Mouse (Mus musculus) forebrain, embryonic 10.5 days (tissue): ENCODE results near the gene Rabgef1. TPM values are rescaled to one million over a fixed set of nuclear protein-coding genes. Genes with fewer than 3 reads are reported as not detected.

Experiments used
- DNase-seq: peaks from one replicate; pipeline ENCODE4 v3.0.0-alpha.2; 2017; ENCODE audit warnings: low spot score; ENCODE audit errors: extremely low spot score
- H3K27ac ChIP-seq: fragments of 300-500 bp; sonication (generic); 2 replicates; pipeline ENCODE4 v1.5.1; 2016; ENCODE audit warnings: mild to moderate bottlenecking
- H3K27me3 ChIP-seq: fragments of 300-500 bp; sonication (generic); 2 replicates; pipeline ENCODE4 v1.6.1; 2016; ENCODE audit warnings: mild to moderate bottlenecking; ENCODE audit not compliant: poor library complexity, severe bottlenecking
- H3K36me3 ChIP-seq: fragments of 300-500 bp; sonication (generic); replicated peaks from 2 replicates; pipeline ENCODE4 v1.6.1; 2016; ENCODE audit warnings: mild to moderate bottlenecking, moderate library complexity
- H3K4me1 ChIP-seq: fragments of 300-500 bp; sonication (generic); 2 replicates; pipeline ENCODE4 v1.6.1; 2016
- H3K4me3 ChIP-seq: fragments of 300-500 bp; sonication (generic); 2 replicates; pipeline ENCODE4 v1.5.1; 2016; ENCODE audit warnings: mild to moderate bottlenecking, moderate library complexity
- H3K9me3 ChIP-seq: fragments of 300-500 bp; sonication (generic); 2 replicates; pipeline ENCODE4 v1.6.1; 2016; ENCODE audit warnings: mild to moderate bottlenecking, moderate library complexity
- WGBS: fragments of 180-500 bp; shearing (Covaris S2); methylation state at CpG from one replicate; pipeline ENCODE4 v1.1.7; 2016; 5-methylcytosine and 5-hydroxymethylcytosine counted together
- polyA plus RNA-seq: library from polyadenylated mRNA; unstranded; fragments of >200 nt; fragmentation: Nextera tagmentation; extraction: Ambion mirVana; gene quantifications from 2 replicates; pipeline ENCODE4 v1.2.1, GENCODE M21; 2016

Gene Rabgef1
- polyA plus RNA-seq, 1 experiment from 2014 or later, result 23.3 TPM

GRCm38 (mm10) chr5:130200233-130201029, 28.8 kb downstream of the Rabgef1 start:
- H3K36me3 ChIP-seq, result peaks cover 63% of the 10 kb centered on the region
- no peak for DNase-seq
- no peaks in the 10 kb centered on the region for H3K27me3 ChIP-seq
- no peak overlapping the region for H3K27ac ChIP-seq
- no peaks in the 10 kb centered on the region for H3K4me1 ChIP-seq
- no peaks in the 10 kb centered on the region for H3K9me3 ChIP-seq
- WGBS, result 90% methylated on average over 10 of the region's 10 CpGs
- no peak overlapping the region for H3K4me3 ChIP-seq

DNA sequence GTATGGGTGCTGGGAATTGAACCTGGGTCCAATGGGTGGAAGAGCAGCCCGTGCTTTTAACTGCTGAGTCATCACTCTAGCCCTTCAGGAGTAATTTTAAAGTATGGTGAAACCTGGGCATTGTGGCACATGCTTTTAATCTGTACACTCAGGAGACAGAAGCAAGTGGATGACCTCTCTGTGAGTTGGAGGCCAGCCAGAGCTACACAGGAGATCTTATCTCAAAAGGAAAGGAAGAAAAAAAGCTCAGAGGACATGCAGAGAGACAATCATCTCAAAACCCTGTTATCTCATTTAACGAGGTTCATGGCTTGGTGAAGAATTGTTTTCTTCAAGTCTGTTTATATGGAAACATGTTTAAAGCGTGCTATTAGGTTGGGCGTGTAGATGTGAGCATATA, 32.4 kb downstream of the Rabgef1 start:
- H3K4me1 ChIP-seq, result no peaks in the 10 kb centered on the region
- H3K9me3 ChIP-seq, result no peaks in the 10 kb centered on the region
- no peak overlapping the region for H3K27ac ChIP-seq
- no peak for DNase-seq
- peaks cover 67% of the 10 kb centered on the region for H3K36me3 ChIP-seq
- 87% methylated on average over 4 of the region's 4 CpGs for WGBS
- H3K27me3 ChIP-seq, result no peaks in the 10 kb centered on the region
- H3K4me3 ChIP-seq, result no peak overlapping the region

DNA sequence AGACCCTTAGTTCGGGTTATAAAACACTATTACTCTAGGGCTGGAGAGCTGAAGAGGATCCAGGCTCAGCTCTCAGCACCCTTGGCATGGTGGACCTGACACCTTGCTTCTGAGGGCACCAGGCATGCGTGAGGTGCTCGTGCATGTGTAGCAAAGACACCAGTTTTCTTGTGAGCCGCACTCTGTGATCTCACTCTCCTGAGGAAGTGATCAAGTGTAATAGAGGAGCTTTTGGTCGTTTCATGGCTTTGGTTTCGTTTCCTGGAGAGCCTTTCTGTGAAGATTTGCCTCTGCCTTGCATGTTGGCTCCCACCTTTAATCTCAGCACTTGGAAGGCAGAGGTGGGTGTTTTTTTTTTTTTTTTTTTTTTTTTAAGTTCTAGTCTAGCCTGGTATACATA, 33.0 kb downstream of the Rabgef1 start:
- H3K4me3 ChIP-seq, result no peak overlapping the region
- H3K4me1 ChIP-seq, result no peaks in the 10 kb centered on the region
- H3K27ac ChIP-seq, result no peak overlapping the region
- DNase-seq, result no peak
- no peaks in the 10 kb centered on the region for H3K9me3 ChIP-seq
- peaks cover 67% of the 10 kb centered on the region for H3K36me3 ChIP-seq
- 90% methylated on average over 6 of the region's 6 CpGs for WGBS
- H3K27me3 ChIP-seq, result no peaks in the 10 kb centered on the region

DNA sequence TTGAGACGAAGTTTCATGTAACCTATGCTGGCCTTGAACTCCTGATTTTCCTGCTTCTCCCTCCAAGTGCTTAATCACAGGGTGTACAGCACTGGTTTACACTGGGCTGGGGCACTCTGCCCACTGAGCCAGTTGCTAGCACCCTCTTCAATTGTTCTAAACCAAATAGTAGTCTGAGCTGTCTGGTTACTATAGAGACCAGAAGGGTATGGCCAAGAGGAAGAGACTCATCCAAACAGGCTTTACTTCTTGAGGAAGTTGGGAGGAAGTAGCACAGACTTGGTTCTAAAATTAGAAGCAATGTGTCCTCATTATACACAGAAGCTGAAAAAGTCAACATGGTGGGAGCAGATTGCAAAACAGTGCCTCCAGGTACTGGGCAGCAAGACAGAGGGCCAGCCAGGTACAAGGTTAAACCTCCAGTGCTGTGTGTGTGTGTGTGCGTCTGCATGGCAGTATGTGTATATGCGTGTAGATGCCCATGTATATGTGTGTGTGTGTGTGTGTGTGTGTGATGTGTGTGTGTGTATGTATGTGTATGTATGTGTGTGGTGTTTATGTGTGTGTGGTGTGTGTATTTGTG, 33.9 kb downstream of the Rabgef1 start:
- no peak for DNase-seq
- no peak overlapping the region for H3K27ac ChIP-seq
- H3K9me3 ChIP-seq, result no peaks in the 10 kb centered on the region
- WGBS, result 98% methylated on average over 3 of the region's 3 CpGs
- no peaks in the 10 kb centered on the region for H3K27me3 ChIP-seq
- H3K4me3 ChIP-seq, result no peak overlapping the region
- peaks cover 68% of the 10 kb centered on the region for H3K36me3 ChIP-seq
- H3K4me1 ChIP-seq, result no peaks in the 10 kb centered on the region

DNA sequence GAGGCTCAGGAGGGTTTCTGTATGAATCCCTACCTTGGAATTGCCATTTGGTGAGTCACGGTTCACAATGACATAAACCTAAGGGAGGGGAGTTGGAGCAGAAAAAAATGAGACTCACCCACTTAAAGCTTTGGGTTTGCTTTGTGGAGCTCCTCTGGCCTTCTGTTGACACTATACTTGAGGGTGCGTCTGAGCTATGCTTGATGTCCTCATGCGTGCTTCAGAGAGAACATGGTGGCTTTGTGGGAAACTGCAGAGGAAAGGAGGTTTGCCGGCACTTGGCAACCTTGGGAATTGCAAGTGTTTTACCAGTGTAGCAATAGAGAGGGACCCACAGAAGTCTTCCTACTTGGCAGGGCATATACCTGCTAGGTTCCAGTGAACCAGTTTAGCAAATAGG, 35.7 kb downstream of the Rabgef1 start:
- WGBS, result 94% methylated on average over 4 of the region's 4 CpGs

DNA sequence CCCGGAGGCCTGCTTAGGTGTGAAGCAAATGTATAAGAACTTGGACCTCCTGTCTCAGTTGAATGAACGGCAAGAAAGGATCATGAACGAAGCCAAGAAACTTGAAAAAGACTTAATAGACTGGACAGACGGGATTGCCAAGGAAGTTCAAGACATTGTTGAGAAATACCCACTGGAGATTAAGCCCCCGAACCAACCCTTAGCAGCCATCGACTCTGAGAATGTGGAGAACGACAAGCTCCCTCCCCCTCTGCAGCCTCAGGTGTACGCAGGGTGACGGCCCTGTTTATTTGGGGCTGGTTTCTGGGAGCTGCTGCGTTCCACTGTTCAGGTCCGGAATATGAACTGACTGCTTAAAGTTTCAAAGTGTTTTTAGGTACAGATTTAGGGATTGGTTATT, 41.4 kb downstream of the Rabgef1 start:
- H3K4me1 ChIP-seq, result no peaks in the 10 kb centered on the region
- 94% methylated on average over 11 of the region's 11 CpGs for WGBS
- H3K36me3 ChIP-seq, result peaks cover 61% of the 10 kb centered on the region
- H3K27me3 ChIP-seq, result no peaks in the 10 kb centered on the region
- H3K4me3 ChIP-seq, result no peak overlapping the region
- no peak overlapping the region for H3K27ac ChIP-seq
- H3K9me3 ChIP-seq, result peaks cover 6% of the 10 kb centered on the region; the same call in 1 of the 2 replicates
- DNase-seq, result no peak

More for the DNA sequence above, 35.7 kb downstream of the Rabgef1 start:
- Histone ChIP-seq H3K4me1 (no peaks in the 10 kb centered on the region), H3K9me3 (no peaks in the 10 kb centered on the region), H3K27ac (no peak overlapping the region), H3K36me3 (peaks cover 74% of the 10 kb centered on the region), H3K27me3 (no peaks in the 10 kb centered on the region), H3K4me3 (no peak overlapping the region)
- no peak for DNase-seq

GRCm38 (mm10) chr5:130216781-130217180, 45.2 kb downstream of the Rabgef1 start, which contains the start of gene Tmem248:
Tmem248 (plus strand) TSS chr5:130217081.
- H3K36me3 ChIP-seq, result peaks cover 25% of the 10 kb centered on the region
- H3K4me1 ChIP-seq, result peaks cover 8% of the 10 kb centered on the region
- H3K27me3 ChIP-seq, result no peaks in the 10 kb centered on the region
- peaks cover 9% of the 10 kb centered on the region; the same call in 1 of the 2 replicates for H3K9me3 ChIP-seq
- no peak for DNase-seq
- no peak within 1 kb of the TSS for H3K27ac ChIP-seq
- 82% methylated on average over 7 of the region's 7 CpGs for WGBS
- H3K4me3 ChIP-seq, result no peak within 1 kb of the TSS

DNA sequence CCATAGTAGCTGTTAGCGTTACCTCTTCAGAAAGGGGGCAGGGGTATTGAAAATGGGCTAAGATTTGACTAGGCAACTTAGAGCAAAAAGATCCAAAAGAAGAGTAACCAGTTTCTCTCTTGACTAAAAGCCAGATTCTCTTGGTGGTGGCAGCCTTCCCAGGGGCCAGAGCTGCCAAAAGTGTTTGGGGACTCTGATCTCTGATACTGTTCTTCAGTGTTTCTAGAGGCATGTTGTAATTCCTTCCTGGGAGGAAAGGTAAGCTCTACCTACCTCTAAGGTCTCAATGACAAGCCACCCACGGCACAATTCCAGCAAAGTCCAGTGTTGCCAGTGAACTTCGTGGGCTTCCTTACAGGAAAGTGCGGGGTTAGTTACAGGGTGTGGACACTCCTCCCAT, 45.8 kb downstream of the Rabgef1 start:
- Histone ChIP-seq H3K27me3 (no peaks in the 10 kb centered on the region), H3K4me1 (peaks cover 9% of the 10 kb centered on the region), H3K36me3 (peaks cover 19% of the 10 kb centered on the region), H3K27ac (no peak overlapping the region), H3K4me3 (no peak overlapping the region), H3K9me3 (peaks cover 9% of the 10 kb centered on the region; the same call in 1 of the 2 replicates)
- no peak for DNase-seq
- 90% methylated on average over 4 of the region's 4 CpGs for WGBS

GRCm38 (mm10) chr5:130218336-130218735, 46.7 kb downstream of the Rabgef1 start:
- Histone ChIP-seq H3K4me1 (peaks cover 16% of the 10 kb centered on the region), H3K27me3 (no peaks in the 10 kb centered on the region), H3K36me3 (peaks cover 9% of the 10 kb centered on the region), H3K9me3 (peaks cover 9% of the 10 kb centered on the region; the same call in 1 of the 2 replicates), H3K4me3 (no peak overlapping the region), H3K27ac (no peak overlapping the region)
- 90% methylated on average over 5 of the region's 5 CpGs for WGBS
- no peak for DNase-seq

- Histone ChIP-seq H3K4me1 (peaks cover 24% of the 10 kb centered on the region), H3K4me3 (peak overlapping the region; percentile 73), H3K9me3 (peaks cover 9% of the 10 kb centered on the region; the same call in 1 of the 2 replicates), H3K27ac (peak overlapping the region; percentile 91), H3K36me3 (peaks cover 13% of the 10 kb centered on the region), H3K27me3 (no peaks in the 10 kb centered on the region)
- DNase-seq, result no peak
- WGBS, result 60% methylated on average over 2 of the region's 2 CpGs
These were observed 49.7 kb downstream of the Rabgef1 start for GRCm38 (mm10) chr5:130221316-130221715.

- Histone ChIP-seq H3K4me1 (peaks cover 24% of the 10 kb centered on the region), H3K36me3 (peaks cover 13% of the 10 kb centered on the region), H3K27ac (peak overlapping the region; percentile 91), H3K9me3 (peaks cover 9% of the 10 kb centered on the region; the same call in 1 of the 2 replicates), H3K27me3 (no peaks in the 10 kb centered on the region), H3K4me3 (peak overlapping the region; percentile 73)
- no peak for DNase-seq
- 1% methylated on average over 10 of the region's 10 CpGs for WGBS
These were observed 50.2 kb downstream of the Rabgef1 start for GRCm38 (mm10) chr5:130221760-130222145.

DNA sequence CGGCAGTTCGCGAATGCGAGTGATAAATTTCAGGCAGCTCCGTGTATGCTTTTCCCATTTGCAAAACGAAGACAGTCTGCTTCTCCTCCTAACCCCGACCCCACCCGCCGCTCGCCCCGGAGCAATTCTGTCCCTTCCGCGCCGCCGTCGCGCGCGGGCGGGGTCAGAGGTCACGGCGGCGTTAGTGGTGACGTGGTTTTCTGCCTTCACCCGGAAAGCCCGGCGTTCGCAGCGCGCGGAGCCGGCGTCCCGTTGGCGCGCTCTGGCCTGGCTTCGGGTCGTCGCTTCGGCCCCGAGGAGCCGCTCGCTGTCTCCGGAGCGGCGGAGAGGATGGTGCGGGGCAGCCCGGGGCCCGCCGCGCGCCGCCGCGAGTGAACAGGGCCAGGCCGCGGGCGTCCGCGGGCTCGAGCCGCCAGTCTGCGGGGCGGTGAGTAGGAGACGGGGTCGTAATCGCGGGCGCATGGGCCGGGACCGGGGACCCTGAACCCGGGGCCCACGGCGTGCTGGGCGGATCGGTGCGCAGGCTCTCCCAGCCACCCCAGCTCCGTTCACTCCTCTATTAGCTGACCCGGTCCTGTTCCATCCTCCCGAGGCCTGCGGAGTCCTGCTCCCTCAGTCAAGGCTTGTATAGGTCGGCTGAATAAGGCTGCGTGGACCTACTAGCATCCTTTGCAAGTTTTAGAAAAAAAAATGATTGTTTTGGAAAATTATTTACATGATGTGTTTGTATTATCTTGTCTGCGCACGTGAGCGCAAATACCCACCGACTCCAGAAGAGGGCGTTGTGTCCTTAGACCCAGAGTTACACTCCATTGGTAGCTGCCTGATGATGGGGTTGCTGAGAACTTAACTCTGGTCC, 50.8 kb downstream of the Rabgef1 start:
- peak overlapping the region; percentile 91 for H3K27ac ChIP-seq
- peak; percentile 87 for DNase-seq
- H3K36me3 ChIP-seq, result peaks cover 13% of the 10 kb centered on the region
- WGBS, result under 1% methylated on average over 88 of the region's 88 CpGs
- H3K9me3 ChIP-seq, result peaks cover 9% of the 10 kb centered on the region; the same call in 1 of the 2 replicates
- H3K27me3 ChIP-seq, result no peaks in the 10 kb centered on the region
- H3K4me3 ChIP-seq, result peak overlapping the region; percentile 73
- peaks cover 24% of the 10 kb centered on the region for H3K4me1 ChIP-seq
